Mouse (Mus musculus) liver (tissue): ENCODE results near the gene 1700007K13Rik.
A peak's percentile ranks its signal among the peaks of the same experiment; 100 is the strongest.

Source experiments
- DNase-seq: peaks from one replicate; pipeline ENCODE4 v3.0.0-alpha.2; 2020; ENCODE audit warnings: mixed read lengths

The 1700007K13Rik gene

DNA sequence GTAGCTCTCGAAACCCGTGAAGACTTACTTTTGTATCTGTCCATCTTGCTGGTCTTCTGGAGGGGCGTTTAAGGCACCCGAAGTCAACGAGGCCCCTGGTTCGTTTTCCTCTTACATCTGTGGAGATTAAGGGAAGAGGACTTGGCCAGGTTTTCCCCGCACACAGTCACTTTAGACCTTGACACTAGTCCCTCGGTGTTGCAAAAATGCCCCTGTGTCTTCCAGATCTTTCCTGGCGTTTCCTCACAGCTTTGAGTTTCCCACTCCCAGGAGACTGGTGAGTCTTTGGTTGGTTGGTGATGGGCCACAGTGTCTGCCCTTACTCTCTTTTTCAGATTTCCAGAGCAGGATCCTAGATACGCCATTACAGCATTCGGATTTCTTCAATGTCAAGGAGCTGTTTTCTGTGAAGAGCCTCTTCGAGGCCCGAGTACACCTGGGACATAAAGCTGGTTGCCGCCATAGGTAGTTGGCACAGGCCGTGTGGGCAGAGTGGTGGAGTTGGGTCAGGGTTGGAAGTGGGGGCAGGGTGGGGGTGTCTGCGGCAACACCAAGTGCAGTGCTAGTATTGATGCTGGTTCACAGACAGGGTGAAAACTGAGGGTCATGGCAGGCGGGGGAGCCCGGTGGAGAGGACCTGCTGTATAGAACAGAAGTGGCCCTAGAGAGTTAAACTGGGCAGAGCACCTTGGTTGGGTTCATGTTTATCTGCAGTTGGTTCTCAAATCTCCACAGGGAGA, 2.5 kb upstream of the 1700007K13Rik start:
- DNase-seq = no peak

GRCm38 (mm10) chr2:28467860-28468485, 1.8 kb upstream of the 1700007K13Rik start, which contains the start of gene Mrps2:
Gene Mrps2 (plus strand): TSS chr2:28468066.
- peak; percentile 82 for DNase-seq

- no peak for DNase-seq
These were observed 1.2 kb downstream of the 1700007K13Rik start for GRCm38 (mm10) chr2:28464919-28465318.

DNA sequence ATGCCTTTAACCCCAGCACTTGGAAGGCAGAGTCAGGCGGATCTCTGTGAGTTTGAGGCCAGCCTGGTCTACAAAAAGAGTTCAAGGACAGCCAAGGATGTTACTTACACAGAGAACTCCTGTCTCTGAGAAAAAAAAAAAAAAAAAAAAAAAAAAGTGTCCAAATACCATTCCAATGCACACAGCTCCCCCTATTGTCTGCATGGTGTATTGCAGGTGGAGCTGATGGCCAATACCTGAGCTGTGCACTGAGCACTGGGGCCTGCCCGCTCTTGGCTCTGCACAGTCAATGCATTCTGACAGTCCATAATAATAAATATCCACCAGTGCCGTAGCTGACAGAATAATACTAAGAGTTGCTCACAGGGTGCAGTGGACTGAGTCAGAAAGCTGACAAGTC, 2.2 kb downstream of the 1700007K13Rik start:
- peak; percentile 76 for DNase-seq

DNA sequence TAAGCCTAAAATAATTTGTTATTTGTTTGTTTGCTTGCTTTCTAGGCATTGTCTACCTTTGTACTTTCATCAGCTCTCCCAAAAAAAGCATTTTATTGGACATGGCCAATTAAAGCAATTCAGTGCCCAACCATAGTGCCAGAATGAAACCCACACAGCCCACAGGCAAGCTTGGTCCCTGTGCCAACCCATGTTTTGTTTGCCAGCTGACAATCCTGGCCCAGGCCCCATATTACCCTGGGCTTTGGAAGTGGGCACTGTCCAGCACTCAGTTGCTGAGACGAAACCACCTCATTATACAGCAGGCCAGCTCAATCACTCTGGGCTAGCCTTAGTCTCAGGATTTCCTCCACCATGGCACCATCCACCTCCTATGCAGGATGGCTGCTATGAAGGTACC, 9.5 kb downstream of the 1700007K13Rik start:
- DNase-seq = no peak

- DNase-seq = no peak
These were observed 12.6 kb downstream of the 1700007K13Rik start for GRCm38 (mm10) chr2:28453539-28453938.

DNA sequence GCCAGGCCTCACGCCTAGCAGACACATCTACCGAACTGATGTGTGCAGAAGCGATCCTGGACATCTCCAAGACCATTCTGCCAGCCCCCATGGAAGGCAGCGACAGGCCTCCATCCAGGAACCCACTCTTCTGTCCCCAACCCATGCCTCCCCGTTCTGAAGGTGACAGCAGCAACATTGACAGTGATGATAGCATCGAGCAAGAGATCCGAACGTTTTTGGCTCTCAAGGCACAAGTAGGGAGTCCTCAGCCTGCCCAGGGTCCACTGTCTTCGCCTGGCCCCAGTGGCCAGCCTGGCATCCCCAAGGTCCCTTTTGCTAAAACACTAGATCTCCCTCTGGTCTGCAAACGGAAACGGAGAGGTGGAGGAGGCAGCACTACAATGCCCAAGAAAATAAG, 14.5 kb downstream of the 1700007K13Rik start:
- DNase-seq = no peak

DNA sequence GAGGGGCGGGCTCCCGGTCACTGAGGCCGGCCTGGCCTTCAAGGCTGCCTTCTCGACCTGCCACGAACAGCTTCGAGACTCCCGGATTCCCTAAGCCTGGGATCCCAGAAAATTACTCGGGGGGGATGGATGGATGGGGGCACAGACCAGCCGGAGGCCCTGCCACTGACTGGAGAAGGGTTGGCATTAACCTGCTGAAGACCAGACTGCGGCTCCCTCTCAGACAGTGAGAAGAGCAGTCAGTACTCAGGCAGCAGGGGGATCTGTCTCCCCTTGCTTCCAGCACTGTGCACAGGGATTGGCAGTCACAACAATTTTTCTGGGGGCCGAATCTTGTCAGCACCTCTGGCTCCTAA, 18.8 kb downstream of the 1700007K13Rik start:
- no peak for DNase-seq

DNA sequence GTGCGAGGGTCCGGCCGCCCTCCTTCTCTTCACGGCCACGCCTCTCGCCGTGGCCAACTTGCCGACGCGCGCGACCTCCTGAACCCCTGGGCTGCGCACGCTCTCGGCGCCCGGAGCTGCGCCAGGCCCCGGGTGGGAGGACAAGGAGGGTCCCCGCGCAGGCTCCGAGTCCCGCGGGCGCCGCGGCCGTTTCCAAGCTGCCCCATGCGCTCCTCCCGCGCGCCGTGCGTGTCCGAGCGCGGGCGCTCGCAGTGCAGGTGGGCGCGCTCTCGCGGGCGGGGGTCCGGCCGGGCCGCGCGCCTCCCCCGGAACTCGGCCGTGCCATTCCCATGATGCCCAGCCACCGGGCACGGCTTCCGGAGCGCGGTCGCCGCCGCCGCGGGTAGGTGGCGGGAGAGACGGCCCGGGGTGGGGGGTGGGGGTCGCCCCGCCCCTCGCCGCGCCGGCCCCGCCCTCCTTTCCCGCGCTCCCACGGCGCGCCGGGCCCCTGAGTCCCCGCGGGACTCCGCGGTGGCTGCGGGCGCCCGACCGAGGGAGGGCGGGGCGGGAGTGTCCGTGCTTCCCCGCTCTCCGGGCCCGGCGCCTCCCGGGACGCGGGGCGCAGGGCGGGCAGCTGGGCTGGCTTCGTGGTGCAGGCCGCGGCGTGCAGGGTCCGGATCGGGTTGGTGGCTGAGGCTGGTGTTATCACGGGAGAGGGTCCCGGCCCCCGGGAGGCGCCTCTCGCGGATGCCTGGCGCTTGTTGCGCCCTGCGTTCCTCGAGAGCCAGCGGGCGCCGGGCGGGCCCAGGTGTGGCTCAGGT, 19.4 kb downstream of the 1700007K13Rik start, which contains the start of gene Ppp1r26:
Gene Ppp1r26, plus strand, starts transcription at position 286 of the 800 bp plus-strand sequence.
- no peak for DNase-seq

DNA sequence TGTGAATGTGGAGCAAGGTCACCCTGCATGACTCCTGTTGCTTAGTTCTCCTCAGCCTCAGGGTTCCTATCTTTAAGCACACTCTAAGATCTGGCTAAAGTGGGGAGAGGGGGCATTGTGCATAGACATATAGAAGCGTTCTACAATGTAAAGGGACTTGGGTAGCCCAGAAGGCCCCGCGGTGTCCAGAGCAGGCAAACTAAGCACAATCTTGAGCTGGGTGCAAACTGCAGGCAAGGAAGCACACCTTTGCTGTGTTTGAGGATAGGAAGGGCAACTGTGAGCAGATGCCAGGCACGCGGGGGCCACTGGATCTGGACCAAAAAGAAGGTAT, 20.0 kb downstream of the 1700007K13Rik start:
- DNase-seq = no peak

- DNase-seq = no peak
These were observed 21.1 kb downstream of the 1700007K13Rik start for GRCm38 (mm10) chr2:28445082-28445481.

GRCm38 (mm10) chr2:28440842-28441241, 25.3 kb downstream of the 1700007K13Rik start:
- DNase-seq = no peak

DNA sequence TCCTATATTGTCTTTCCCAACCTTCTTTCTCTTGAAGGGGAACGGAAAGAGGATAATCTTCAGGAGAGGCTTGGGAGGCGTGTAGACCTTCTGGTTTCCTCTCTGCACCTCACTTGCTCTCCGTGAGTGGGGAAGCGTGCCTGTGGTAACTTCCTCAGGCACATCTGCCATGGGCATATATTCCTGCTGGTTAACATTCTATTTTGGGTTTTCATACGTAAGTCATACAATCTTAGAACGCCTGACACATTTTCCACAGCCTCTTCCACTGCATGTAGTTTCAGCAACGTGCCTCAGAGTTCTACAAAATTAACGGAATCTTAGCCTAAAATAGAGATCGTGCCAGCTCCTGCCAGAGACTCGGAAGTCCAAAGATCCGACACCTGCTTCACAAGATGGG, 30.7 kb downstream of the 1700007K13Rik start:
- no peak for DNase-seq

GRCm38 (mm10) chr2:28433512-28433911, 32.6 kb downstream of the 1700007K13Rik start:
- no peak for DNase-seq

- DNase-seq = peak; percentile 15
These were observed 33.3 kb downstream of the 1700007K13Rik start for GRCm38 (mm10) chr2:28432811-28433210.

DNA sequence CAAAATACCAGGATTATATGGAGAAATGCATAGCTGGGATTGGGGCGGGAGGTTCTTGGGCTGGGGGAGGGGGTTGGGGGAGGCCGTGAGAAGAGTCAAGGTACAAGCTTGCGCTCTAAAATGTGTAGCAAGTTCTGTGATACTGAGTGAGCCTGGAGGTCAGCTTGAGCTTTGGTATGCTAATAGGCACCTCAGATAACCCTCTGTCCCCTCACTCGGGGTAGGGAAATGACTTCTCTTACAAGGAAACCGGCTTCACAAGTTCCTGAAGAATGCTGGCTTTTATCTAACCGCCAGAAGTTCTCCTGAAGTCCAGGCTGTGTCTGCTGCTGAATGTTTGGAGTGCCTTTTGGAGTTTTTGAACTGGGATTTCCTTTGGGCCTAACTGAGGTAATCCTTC, 35.3 kb downstream of the 1700007K13Rik start:
- DNase-seq = no peak

- no peak for DNase-seq
These were observed 38.9 kb downstream of the 1700007K13Rik start for GRCm38 (mm10) chr2:28427226-28427625.

- DNase-seq = peak; percentile 63
These were observed 43.0 kb downstream of the 1700007K13Rik start for GRCm38 (mm10) chr2:28423167-28423566.

GRCm38 (mm10) chr2:28419898-28420297, 46.2 kb downstream of the 1700007K13Rik start:
- DNase-seq = peak; percentile 81

DNA sequence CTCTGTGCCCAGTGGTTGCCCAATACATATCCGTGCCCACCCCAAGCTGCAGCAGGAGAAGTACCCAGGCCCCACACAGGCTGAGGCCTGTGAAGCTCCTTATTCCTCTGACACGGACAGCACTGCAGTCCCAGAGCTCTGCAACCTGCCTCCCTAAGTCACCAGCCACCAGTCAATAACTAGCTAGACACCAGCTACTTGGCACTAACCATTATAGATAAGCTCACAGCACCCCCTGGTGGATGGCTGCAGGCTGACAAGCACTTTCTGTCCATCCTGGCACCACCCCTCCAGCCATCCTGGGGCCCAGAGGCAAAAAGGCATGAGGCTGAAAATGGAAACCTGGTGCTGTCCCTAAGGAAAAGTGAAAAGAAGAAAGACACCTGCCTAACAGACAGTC, 48.1 kb downstream of the 1700007K13Rik start:
- DNase-seq = peak; percentile 86

- DNase-seq = no peak
These were observed 49.6 kb downstream of the 1700007K13Rik start for GRCm38 (mm10) chr2:28416511-28416910.

GRCm38 (mm10) chr2:28415387-28416024, 50.6 kb downstream of the 1700007K13Rik start:
- peak; percentile 33 for DNase-seq

- no peak for DNase-seq
These were observed 51.4 kb downstream of the 1700007K13Rik start for GRCm38 (mm10) chr2:28414757-28415137.
